Mouse (Mus musculus) bone marrow macrophage, adult 2 months (primary cell): ENCODE data around the gene Gstt1.

ENCODE experiments used
- CTCF ChIP-seq: IDR thresholded peaks from 2 replicates; pipeline ENCODE4 v1.5.1; 2012; ENCODE audit warnings: low read depth, mild to moderate bottlenecking, low read length, moderate library complexity
- POLR2A ChIP-seq: IDR thresholded peaks from 2 replicates; pipeline ENCODE4 v1.6.1; 2012; ENCODE audit warnings: mild to moderate bottlenecking, low read depth, low read length, borderline replicate concordance

GRCm38 (mm10) chr10:75760311-75760710 lies 38.1 kb downstream of the Gstt1 start:
- TF ChIP-seq CTCF, result no peak
- no peak for TF ChIP-seq POLR2A
